Mouse (Mus musculus): ENCODE measurements around the gene Spata2.

- TF ChIP-seq HCFC1 (IDR thresholded peaks at IDR 0.05; ENCODE audit: borderline replicate concordance, insufficient read depth, low read length) (no peak), ZNF384 (IDR thresholded peaks at IDR 0.05; ENCODE audit: low read depth, low read length) (no peak), MAFK (IDR thresholded peaks at IDR 0.05; ENCODE audit: insufficient read depth, low read depth, low read length) (no peak), CHD2 (IDR thresholded peaks at IDR 0.05; ENCODE audit: low read depth, low read length) (no peak)
These were observed 61.3 kb downstream of the Spata2 start for GRCm38 (mm10) chr2:167431418-167431776.
